Mouse (Mus musculus): ENCODE results near the gene Usp4. TPM values are rescaled to one million over a fixed set of nuclear protein-coding genes. Genes with fewer than 3 reads are reported as not detected.

Usp4 gene
- polyA plus RNA-seq, 1 experiment from 2014 or later: 38.2 TPM

DNA sequence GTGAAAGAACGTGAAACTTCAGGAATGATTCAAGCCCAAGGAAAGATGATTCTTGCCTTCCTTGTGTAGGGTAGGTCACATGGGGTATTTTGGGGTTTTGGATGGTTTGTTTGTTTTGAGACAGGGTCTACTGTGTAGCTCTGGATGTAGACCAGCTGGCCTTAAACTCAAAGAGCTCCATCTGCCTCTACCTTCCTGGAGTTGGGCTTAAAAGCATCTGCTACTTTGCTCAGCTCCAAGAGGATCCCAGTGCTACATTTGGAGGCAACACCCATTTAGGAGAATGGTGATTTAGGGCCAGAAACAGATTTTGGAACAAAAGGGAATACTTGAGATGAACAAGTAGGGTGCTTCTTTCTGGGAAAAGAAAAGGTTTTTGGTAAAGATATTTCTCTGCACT is 22.9 kb upstream of the Usp4 start:
- Histone ChIP-seq H3K36me3 (replicated peaks; ENCODE audit: insufficient read depth, low read length) (peaks cover 46% of the 10 kb centered on the region), H3K27me3 (ENCODE audit: insufficient read depth, low read length) (no peaks in the 10 kb centered on the region), H3K4me2 (ENCODE audit: low read depth, low read length) (no peak overlapping the region), H3K9ac (replicated peaks) (no peak overlapping the region), H3K27ac (ENCODE audit: low read depth) (no peak overlapping the region), H3K4me3 (ENCODE audit: low read depth, low read length) (no peak overlapping the region), H3K4me1 (ENCODE audit: insufficient read depth) (peaks cover 10% of the 10 kb centered on the region), H3K9me3 (ENCODE audit: low read length) (no peaks in the 10 kb centered on the region)
- ATAC-seq (no peak), DNase-seq (no peak)
- TF ChIP-seq CTCF (IDR thresholded peaks at IDR 0.05; ENCODE audit: low read depth) (no peak), EP300 (IDR thresholded peaks at IDR 0.05; ENCODE audit: low read depth) (no peak)
- WGBS (ENCODE audit: insufficient replicate concordance): 95% methylated on average over 1 of the region's 1 CpGs

GRCm38 (mm10) chr9:108325811-108326210 is 21.8 kb upstream of the Usp4 start:
- no peak for DNase-seq
- WGBS (ENCODE audit: insufficient replicate concordance): 93% methylated on average over 2 of the region's 2 CpGs
- Histone ChIP-seq H3K9me3 (ENCODE audit: low read length) (no peaks in the 10 kb centered on the region), H3K36me3 (replicated peaks; ENCODE audit: insufficient read depth, low read length) (peaks cover 52% of the 10 kb centered on the region), H3K9ac (replicated peaks) (no peak overlapping the region), H3K4me1 (ENCODE audit: insufficient read depth) (peaks cover 7% of the 10 kb centered on the region), H3K4me2 (ENCODE audit: low read depth, low read length) (no peak overlapping the region), H3K4me3 (ENCODE audit: low read depth, low read length) (no peak overlapping the region), H3K27ac (ENCODE audit: low read depth) (no peak overlapping the region), H3K27me3 (ENCODE audit: insufficient read depth, low read length) (no peaks in the 10 kb centered on the region)
- TF ChIP-seq EP300 (IDR thresholded peaks at IDR 0.05; ENCODE audit: low read depth) (no peak), CTCF (IDR thresholded peaks at IDR 0.05; ENCODE audit: low read depth) (no peak)
- no peak for ATAC-seq

- ATAC-seq: no peak
- H3K4me2 ChIP-seq (ENCODE audit: low read depth, low read length): peak overlapping the region; percentile 87
- no peaks in the 10 kb centered on the region for H3K27me3 ChIP-seq (ENCODE audit: insufficient read depth, low read length)
- H3K27ac ChIP-seq (ENCODE audit: low read depth): peak overlapping the region; percentile 100
- peak overlapping the region; percentile 99 for H3K9ac ChIP-seq (replicated peaks)
- TF ChIP-seq EP300 (IDR thresholded peaks at IDR 0.05; ENCODE audit: low read depth): no peak
- 53% methylated on average over 10 of the region's 10 CpGs for WGBS (ENCODE audit: insufficient replicate concordance)
- DNase-seq: no peak
- peaks cover 39% of the 10 kb centered on the region for H3K4me1 ChIP-seq (ENCODE audit: insufficient read depth)
- no peaks in the 10 kb centered on the region for H3K9me3 ChIP-seq (ENCODE audit: low read length)
- H3K36me3 ChIP-seq (replicated peaks; ENCODE audit: insufficient read depth, low read length): peaks cover 46% of the 10 kb centered on the region
- peak overlapping the region; percentile 93 for H3K4me3 ChIP-seq (ENCODE audit: low read depth, low read length)
Measured at GRCm38 (mm10) chr9:108337848-108338550, 9.7 kb upstream of the Usp4 start.

DNA sequence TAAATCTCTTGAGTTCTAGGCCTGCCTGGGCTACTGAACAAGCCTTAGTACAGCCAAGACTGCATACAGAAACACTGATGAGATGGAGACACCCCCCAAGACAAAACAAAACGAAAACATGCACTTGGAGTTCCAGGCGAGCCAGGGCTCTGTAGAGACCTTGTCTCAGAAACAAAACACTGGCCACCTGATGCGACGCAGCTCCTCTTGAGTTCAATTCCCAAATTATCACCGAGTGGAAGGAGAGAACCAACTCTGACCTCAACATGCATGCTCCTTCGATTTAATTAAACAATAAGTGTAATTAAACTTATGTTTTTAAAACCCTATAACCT is 9.1 kb upstream of the Usp4 start:
- peak overlapping the region; percentile 93 for H3K4me3 ChIP-seq (ENCODE audit: low read depth, low read length)
- H3K36me3 ChIP-seq (replicated peaks; ENCODE audit: insufficient read depth, low read length): peaks cover 42% of the 10 kb centered on the region
- no peaks in the 10 kb centered on the region for H3K27me3 ChIP-seq (ENCODE audit: insufficient read depth, low read length)
- TF ChIP-seq CTCF (IDR thresholded peaks at IDR 0.05; ENCODE audit: low read depth) (no peak), EP300 (IDR thresholded peaks at IDR 0.05; ENCODE audit: low read depth) (no peak)
- H3K9ac ChIP-seq (replicated peaks): peak overlapping the region; percentile 99
- WGBS (ENCODE audit: insufficient replicate concordance): 19% methylated on average over 6 of the region's 6 CpGs
- peak overlapping the region; percentile 100 for H3K27ac ChIP-seq (ENCODE audit: low read depth)
- peaks cover 45% of the 10 kb centered on the region for H3K4me1 ChIP-seq (ENCODE audit: insufficient read depth)
- DNase-seq (peak; percentile 25), ATAC-seq (no peak)
- no peaks in the 10 kb centered on the region for H3K9me3 ChIP-seq (ENCODE audit: low read length)
- peak overlapping the region; percentile 87 for H3K4me2 ChIP-seq (ENCODE audit: low read depth, low read length)

- ATAC-seq (peak; percentile 83), DNase-seq (peak; percentile 95)
- H3K9me3 ChIP-seq (ENCODE audit: low read length): no peaks in the 10 kb centered on the region
- H3K36me3 ChIP-seq (replicated peaks; ENCODE audit: insufficient read depth, low read length): peaks cover 38% of the 10 kb centered on the region
- H3K4me1 ChIP-seq (ENCODE audit: insufficient read depth): peaks cover 49% of the 10 kb centered on the region
- peak within 1 kb of the TSS; percentile 100 for H3K27ac ChIP-seq (ENCODE audit: low read depth)
- TF ChIP-seq CTCF (IDR thresholded peaks at IDR 0.05; ENCODE audit: low read depth): no peak
- peak; percentile 88 for TF ChIP-seq EP300 (IDR thresholded peaks at IDR 0.05; ENCODE audit: low read depth)
- under 1% methylated on average over 49 of the region's 49 CpGs for WGBS (ENCODE audit: insufficient replicate concordance)
- peak within 1 kb of the TSS; percentile 93 for H3K4me3 ChIP-seq (ENCODE audit: low read depth, low read length)
- H3K9ac ChIP-seq (replicated peaks): peak within 1 kb of the TSS; percentile 99
- no peaks in the 10 kb centered on the region for H3K27me3 ChIP-seq (ENCODE audit: insufficient read depth, low read length)
- peak within 1 kb of the TSS; percentile 87 for H3K4me2 ChIP-seq (ENCODE audit: low read depth, low read length)
Measured at GRCm38 (mm10) chr9:108338886-108339781, 8.5 kb upstream of the Usp4 start, which contains the start of gene Gpx1. Gene Gpx1, plus strand, starts transcription at chr9:108338903.

DNA sequence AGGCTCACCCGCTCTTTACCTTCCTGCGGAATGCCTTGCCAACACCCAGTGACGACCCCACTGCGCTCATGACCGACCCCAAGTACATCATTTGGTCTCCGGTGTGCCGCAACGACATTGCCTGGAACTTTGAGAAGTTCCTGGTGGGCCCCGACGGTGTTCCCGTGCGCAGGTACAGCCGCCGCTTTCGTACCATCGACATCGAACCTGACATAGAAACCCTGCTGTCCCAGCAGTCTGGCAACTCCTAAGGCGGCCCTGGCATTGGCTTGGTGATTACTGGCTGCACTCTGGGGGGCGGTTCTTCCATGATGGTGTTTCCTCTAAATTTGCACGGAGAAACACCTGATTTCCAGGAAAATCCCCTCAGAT is 7.8 kb upstream of the Usp4 start:
- TF ChIP-seq CTCF (IDR thresholded peaks at IDR 0.05; ENCODE audit: low read depth): no peak
- no peak for TF ChIP-seq EP300 (IDR thresholded peaks at IDR 0.05; ENCODE audit: low read depth)
- Histone ChIP-seq H3K4me2 (ENCODE audit: low read depth, low read length) (peak overlapping the region; percentile 87), H3K9me3 (ENCODE audit: low read length) (no peaks in the 10 kb centered on the region)

More for the DNA sequence above, 7.8 kb upstream of the Usp4 start:
- peak; percentile 57 for DNase-seq
- ATAC-seq: no peak
- H3K4me3 ChIP-seq (ENCODE audit: low read depth, low read length): peak overlapping the region; percentile 93
- peak overlapping the region; percentile 99 for H3K9ac ChIP-seq (replicated peaks)
- peaks cover 30% of the 10 kb centered on the region for H3K36me3 ChIP-seq (replicated peaks; ENCODE audit: insufficient read depth, low read length)
- peak overlapping the region; percentile 100 for H3K27ac ChIP-seq (ENCODE audit: low read depth)
- WGBS (ENCODE audit: insufficient replicate concordance): 2% methylated on average over 20 of the region's 20 CpGs
- no peaks in the 10 kb centered on the region for H3K27me3 ChIP-seq (ENCODE audit: insufficient read depth, low read length)
- peaks cover 55% of the 10 kb centered on the region for H3K4me1 ChIP-seq (ENCODE audit: insufficient read depth)
